ENCODE assay signal across 7 mouse cellular contexts in genomic region chr7:30600651-30601050, GRCm38 (mm10). TPM values are rescaled to one million over a fixed set of nuclear protein-coding genes. Genes with fewer than 3 reads are reported as not detected.
DNase-seq lines count a peak whose midpoint lies in the region; ATAC-seq lines count a peak whose summit lies in the region.

No protein-coding gene starts in this region.

- H3K4me1 ChIP-seq in midbrain, embryonic 11.5 days (ENCODE audit: control insufficient read depth, insufficient read depth, low read length), result no peaks in the 10 kb centered on the region
- H3K4me1 ChIP-seq in midbrain, embryonic 14.5 days (ENCODE audit: control insufficient read depth, insufficient read depth, low read length), result 0 out of 2 replicates have a peak, but pooled peaks cover 3% of the 10 kb centered on the region
- peaks cover 15% of the 10 kb centered on the region for H3K4me1 ChIP-seq in stomach, embryonic 16.5 days (ENCODE audit: control insufficient read depth, insufficient read depth, low read length)

- no peaks in the 10 kb centered on the region for H3K9me3 ChIP-seq in midbrain, embryonic 11.5 days (ENCODE audit: control insufficient read depth, low read length)
- no peaks in the 10 kb centered on the region for H3K9me3 ChIP-seq in midbrain, embryonic 14.5 days (ENCODE audit: control insufficient read depth, low read length)
- no peaks in the 10 kb centered on the region for H3K9me3 ChIP-seq in stomach, embryonic 16.5 days (replicated peaks; ENCODE audit: control insufficient read depth, low read length)

- H3K4me2 ChIP-seq in midbrain, embryonic 11.5 days, result no peak overlapping the region
- H3K4me2 ChIP-seq in midbrain, embryonic 14.5 days (ENCODE audit: low read length), result no peak overlapping the region; the same call in 1 of the 2 replicates
- peak overlapping the region; percentile 30 for H3K4me2 ChIP-seq in stomach, embryonic 16.5 days (ENCODE audit: low read depth, low read length)

- no peak for ATAC-seq in midbrain, embryonic 11.5 days (ENCODE audit: low FRiP score)
- ATAC-seq in midbrain, embryonic 14.5 days (ENCODE audit: low FRiP score, low TSS enrichment), result no peak
- ATAC-seq in stomach, embryonic 16.5 days (ENCODE audit: insufficient read depth, low FRiP score), result peak; percentile 38; the same call in 1 of the 2 replicates

- H3K27ac ChIP-seq in midbrain, embryonic 11.5 days (ENCODE audit: low read depth, low read length), result no peak overlapping the region
- H3K27ac ChIP-seq in midbrain, embryonic 14.5 days (replicated peaks; ENCODE audit: low read depth, low read length), result no peak overlapping the region
- peak overlapping the region; percentile 90 for H3K27ac ChIP-seq in stomach, embryonic 16.5 days (ENCODE audit: low read length)

- H3K36me3 ChIP-seq in midbrain, embryonic 11.5 days (ENCODE audit: control insufficient read depth, insufficient read depth, low read length), result no peaks in the 10 kb centered on the region
- no peaks in the 10 kb centered on the region for H3K36me3 ChIP-seq in midbrain, embryonic 14.5 days (ENCODE audit: control insufficient read depth, insufficient read depth, low read length)
- no peaks in the 10 kb centered on the region for H3K36me3 ChIP-seq in stomach, embryonic 16.5 days (ENCODE audit: control insufficient read depth, insufficient read depth, low read length)

- H3K9ac ChIP-seq in midbrain, embryonic 11.5 days (ENCODE audit: low read length), result peak overlapping the region; percentile 22; the same call in 1 of the 2 replicates
- no peak overlapping the region for H3K9ac ChIP-seq in midbrain, embryonic 14.5 days (replicated peaks; ENCODE audit: low read length)
- H3K9ac ChIP-seq in stomach, embryonic 16.5 days (ENCODE audit: low read length), result peak overlapping the region; percentile 44; the same call in 1 of the 2 replicates

- 68% methylated on average over 7 of the region's 7 CpGs for WGBS in midbrain, embryonic 11.5 days
- WGBS in midbrain, embryonic 14.5 days, result 79% methylated on average over 7 of the region's 7 CpGs
- WGBS in stomach, embryonic 16.5 days, result 50% methylated on average over 7 of the region's 7 CpGs

- H3K27me3 ChIP-seq in midbrain, embryonic 11.5 days (ENCODE audit: control insufficient read depth, insufficient read depth, low read length), result no peaks in the 10 kb centered on the region
- no peaks in the 10 kb centered on the region for H3K27me3 ChIP-seq in midbrain, embryonic 14.5 days (ENCODE audit: control insufficient read depth, insufficient read depth, low read length)
- no peaks in the 10 kb centered on the region for H3K27me3 ChIP-seq in stomach, embryonic 16.5 days (ENCODE audit: control insufficient read depth, insufficient read depth, low read length)

- DNase-seq in midbrain, embryonic 11.5 days (ENCODE audit: low spot score, missing footprints), result no peak
- no peak for DNase-seq in midbrain, embryonic 14.5 days
- peak; percentile 45 for DNase-seq in gonadal fat pad, adult 2 months (ENCODE audit: low read depth)
- DNase-seq in kidney, postnatal 14 days, result peak; percentile 64
- DNase-seq in adrenal gland, adult 2 months, result no peak
- no peak for DNase-seq in embryo, embryonic 10.5 days (ENCODE audit: low spot score)

- no peak overlapping the region for H3K4me3 ChIP-seq in midbrain, embryonic 11.5 days (ENCODE audit: low read depth, low read length)
- no peak overlapping the region for H3K4me3 ChIP-seq in midbrain, embryonic 14.5 days (replicated peaks; ENCODE audit: low read depth, low read length)
- no peak overlapping the region for H3K4me3 ChIP-seq in stomach, embryonic 16.5 days (replicated peaks; ENCODE audit: low read length)

RNA-seq across cellular contexts. Expression of gene Zbtb32, which starts 1.9 kb away (rescaled TPM):
- polyA plus RNA-seq in midbrain, embryonic 11.5 days (2014; fragmentation: Nextera tagmentation; extraction: Ambion mirVana), result 0.21 and 0.25 TPM in 2 replicates
- 0.34 and 0.47 TPM in 2 replicates for polyA plus RNA-seq in midbrain, embryonic 14.5 days (2014; fragmentation: Nextera tagmentation; extraction: Ambion mirVana)
- polyA plus RNA-seq in gonadal fat pad, adult 2 months (2012; rRNA removed), result 1.8 and 2.1 TPM in 2 replicates
- 1.3 and 1.4 TPM in 2 replicates for polyA plus RNA-seq in stomach, embryonic 16.5 days (2015; fragmentation: Nextera tagmentation; extraction: Ambion mirVana)
- under 1 TPM in 1 of 2 experiments, not detected in 1; 0.46 TPM for total RNA-seq in adrenal gland, adult 2 months (2021)
- polyA plus RNA-seq in adrenal gland, adult 2 months (2012; rRNA removed), result 0.44 and 0.45 TPM in 2 replicates

RNA-seq across cellular contexts. Expression of gene Upk1a, which starts 12.0 kb away (rescaled TPM):
- 0.67 and 1.0 TPM in 2 replicates for polyA plus RNA-seq in midbrain, embryonic 11.5 days (2014; fragmentation: Nextera tagmentation; extraction: Ambion mirVana)
- 0.15 and 0.20 TPM in 2 replicates for polyA plus RNA-seq in midbrain, embryonic 14.5 days (2014; fragmentation: Nextera tagmentation; extraction: Ambion mirVana)
- polyA plus RNA-seq in gonadal fat pad, adult 2 months (2012; rRNA removed), result 128 and 176 TPM in 2 replicates
- 4.7 and 9.5 TPM in 2 replicates for polyA plus RNA-seq in stomach, embryonic 16.5 days (2015; fragmentation: Nextera tagmentation; extraction: Ambion mirVana)
- under 1 TPM in 1 of 2 experiments, not detected in 1; 0.21 TPM for total RNA-seq in adrenal gland, adult 2 months (2021)
- 1.3 and 1.5 TPM in 2 replicates for polyA plus RNA-seq in adrenal gland, adult 2 months (2012; rRNA removed)

RNA-seq across cellular contexts. Expression of gene Kmt2b, which starts 12.1 kb away (rescaled TPM):
- polyA plus RNA-seq in midbrain, embryonic 11.5 days (2014; fragmentation: Nextera tagmentation; extraction: Ambion mirVana), result 10.3 and 10.7 TPM in 2 replicates
- polyA plus RNA-seq in midbrain, embryonic 14.5 days (2014; fragmentation: Nextera tagmentation; extraction: Ambion mirVana), result 13.1 and 15.4 TPM in 2 replicates
- 37.4 and 45.6 TPM in 2 replicates for polyA plus RNA-seq in gonadal fat pad, adult 2 months (2012; rRNA removed)
- 6.5 and 7.9 TPM in 2 replicates for polyA plus RNA-seq in stomach, embryonic 16.5 days (2015; fragmentation: Nextera tagmentation; extraction: Ambion mirVana)
- 10 to 100 TPM; 28.5 to 41.4 TPM for total RNA-seq in adrenal gland, adult 2 months (2021)
- polyA plus RNA-seq in adrenal gland, adult 2 months (2012; rRNA removed), result 50.2 and 50.4 TPM in 2 replicates

RNA-seq across cellular contexts. Expression of gene Cox6b1, which starts 25.3 kb away (rescaled TPM):
- 791 and 797 TPM in 2 replicates for polyA plus RNA-seq in midbrain, embryonic 11.5 days (2014; fragmentation: Nextera tagmentation; extraction: Ambion mirVana)
- 999 and 1,303 TPM in 2 replicates for polyA plus RNA-seq in midbrain, embryonic 14.5 days (2014; fragmentation: Nextera tagmentation; extraction: Ambion mirVana)
- polyA plus RNA-seq in gonadal fat pad, adult 2 months (2012; rRNA removed), result 518 and 792 TPM in 2 replicates
- polyA plus RNA-seq in stomach, embryonic 16.5 days (2015; fragmentation: Nextera tagmentation; extraction: Ambion mirVana), result 1,000 and 1,051 TPM in 2 replicates
- total RNA-seq in adrenal gland, adult 2 months (2021), result 1,000 to 10,000 TPM; 1,292 to 2,642 TPM
- polyA plus RNA-seq in adrenal gland, adult 2 months (2012; rRNA removed), result 223 and 275 TPM in 2 replicates

RNA-seq across cellular contexts. Expression of gene Etv2, which starts 35.0 kb away (rescaled TPM):
- not detected in 2 replicates for polyA plus RNA-seq in midbrain, embryonic 11.5 days (2014; fragmentation: Nextera tagmentation; extraction: Ambion mirVana)
- not detected in 2 replicates for polyA plus RNA-seq in midbrain, embryonic 14.5 days (2014; fragmentation: Nextera tagmentation; extraction: Ambion mirVana)
- polyA plus RNA-seq in gonadal fat pad, adult 2 months (2012; rRNA removed), result not detected in 2 replicates
- 0.13 TPM in 1 of 2 replicates, not detected in the other for polyA plus RNA-seq in stomach, embryonic 16.5 days (2015; fragmentation: Nextera tagmentation; extraction: Ambion mirVana)
- total RNA-seq in adrenal gland, adult 2 months (2021), result not detected
- polyA plus RNA-seq in adrenal gland, adult 2 months (2012; rRNA removed), result not detected in 2 replicates

Comparison
In these comparisons a context has a peak if more than half of its experiments do, and no peak if none do; other contexts are left out.
1. DNase-seq: peak in gonadal fat pad, adult 2 months (single experiment) and kidney, postnatal 14 days (single experiment); none in midbrain, embryonic 11.5 days (single experiment), midbrain, embryonic 14.5 days (single experiment), adrenal gland, adult 2 months (single experiment) and embryo, embryonic 10.5 days (single experiment).
2. RNA of gene Upk1a, which starts 12.0 kb away (polyA plus RNA-seq): 128 to 176 TPM in gonadal fat pad, adult 2 months; 4.7 to 9.5 TPM in stomach, embryonic 16.5 days, 1.3 to 1.5 TPM in adrenal gland, adult 2 months, 0.67 to 1.0 TPM in midbrain, embryonic 11.5 days and 0.15 to 0.20 TPM in midbrain, embryonic 14.5 days; every median in the first group is over 10 times any median in the second.